Mouse (Mus musculus) small intestine, adult 2 months (tissue): ENCODE data around the gene Kdm5c.

Source experiments
- CTCF ChIP-seq: fragments of 200-500 bp; IDR thresholded peaks from 2 replicates; pipeline ENCODE4 v1.5.1; 2012; ENCODE audit warnings: low read depth, mild to moderate bottlenecking, control low read depth, inconsistent platforms, low read length, moderate library complexity, mixed read lengths; ENCODE audit not compliant: insufficient replicate concordance, insufficient read length; ENCODE audit errors: extremely low read depth
- POLR2A ChIP-seq: fragments of 200-500 bp; IDR thresholded peaks from 2 replicates; pipeline ENCODE4 v1.6.1; 2012; ENCODE audit warnings: low read depth, mild to moderate bottlenecking, control low read depth, inconsistent platforms, low read length, moderate library complexity

GRCm38 (mm10) chrX:152218529-152218928 is 14.3 kb upstream of the Kdm5c start:
- no peak for TF ChIP-seq CTCF
- TF ChIP-seq POLR2A = no peak
